Mouse (Mus musculus) hindbrain, embryonic 14.5 days (tissue): Measurements from ENCODE around the gene Ccdc154. TPM values are rescaled to one million over a fixed set of nuclear protein-coding genes. Genes with fewer than 3 reads are reported as not detected.
"Not testable (repeated sequence)": the region's sequence is repeated elsewhere in the genome, so short reads cannot be mapped to it uniquely, and the experiment has no call there.

Experiments
- ATAC-seq: fragments of 200-750 bp; cut with Nextera tagmentation; 2 replicates; pipeline ENCODE4 v1.8.0; 2017; ENCODE audit warnings: moderate number of reproducible peaks, mild to moderate bottlenecking, moderate TSS enrichment, moderate library complexity; ENCODE audit not compliant: low FRiP score
- DNase-seq: peaks from one replicate; pipeline ENCODE4 v3.0.0-alpha.2; 2015; ENCODE audit warnings: low spot score
- H3K27ac ChIP-seq: fragments of 300-500 bp; sonication (generic); 2 replicates; pipeline ENCODE4 v1.5.1; 2014; ENCODE audit warnings: mild to moderate bottlenecking, moderate library complexity
- H3K27me3 ChIP-seq: fragments of 300-500 bp; sonication (generic); 2 replicates; pipeline ENCODE4 v1.6.1; 2014; ENCODE audit warnings: mild to moderate bottlenecking, low read length, mixed read lengths; ENCODE audit not compliant: control insufficient read depth, insufficient read depth
- H3K36me3 ChIP-seq: fragments of 300-500 bp; sonication (generic); replicated peaks from 2 replicates; pipeline ENCODE4 v1.6.1; 2014; ENCODE audit not compliant: control insufficient read depth, insufficient read depth
- H3K4me1 ChIP-seq: fragments of 300-500 bp; sonication (generic); replicated peaks from 2 replicates; pipeline ENCODE4 v1.6.1; 2014; ENCODE audit warnings: antibody characterized with exemption, low read length, mixed read lengths; ENCODE audit not compliant: control insufficient read depth, insufficient read depth
- H3K4me2 ChIP-seq: fragments of 300-500 bp; sonication (generic); replicated peaks from 2 replicates; pipeline ENCODE4 v1.6.1; 2014; ENCODE audit warnings: mild to moderate bottlenecking, moderate library complexity
- H3K4me3 ChIP-seq: fragments of 300-500 bp; sonication (generic); replicated peaks from 2 replicates; pipeline ENCODE4 v1.5.1; 2014; ENCODE audit warnings: mild to moderate bottlenecking, low read length
- H3K9ac ChIP-seq: fragments of 300-500 bp; sonication (generic); 2 replicates; pipeline ENCODE4 v1.6.1; 2014
- H3K9me3 ChIP-seq: fragments of 300-500 bp; sonication (generic); 2 replicates; pipeline ENCODE4 v1.6.1; 2016; ENCODE audit warnings: low read length; ENCODE audit not compliant: control insufficient read depth
- WGBS: fragments of 180-500 bp; shearing (Covaris S2); extraction: QIAGEN DNeasy Blood & Tissue Kit; methylation state at CpG from one replicate; pipeline ENCODE4 v1.1.7; 2014; 5-methylcytosine and 5-hydroxymethylcytosine counted together
- polyA plus RNA-seq: library from polyadenylated mRNA; unstranded; fragments of >200 nt; fragmentation: Nextera tagmentation; extraction: Ambion mirVana; gene quantifications from 2 replicates; pipeline ENCODE4 v1.2.1, GENCODE M21; 2014

The Ccdc154 gene
- polyA plus RNA-seq = not detected in 2 replicates

- DNase-seq (no peak), ATAC-seq (no peak)
- Histone ChIP-seq H3K36me3 (peaks cover 38% of the 10 kb centered on the region), H3K9ac (no peak within 1 kb of the TSS), H3K4me3 (no peak within 1 kb of the TSS), H3K27me3 (no peaks in the 10 kb centered on the region), H3K9me3 (no peaks in the 10 kb centered on the region), H3K27ac (no peak within 1 kb of the TSS), H3K4me2 (no peak within 1 kb of the TSS), H3K4me1 (no peaks in the 10 kb centered on the region)
- WGBS = 100% methylated on average over 1 of the region's 1 CpGs
These were observed at the start of gene Ccdc154 for GRCm38 (mm10) chr17:25162161-25162560. Gene Ccdc154, plus strand, starts transcription at chr17:25162461.

GRCm38 (mm10) chr17:25114908-25115645 is 47.2 kb upstream of the Ccdc154 start:
- peak overlapping the region; percentile 54 for H3K4me3 ChIP-seq
- peaks cover 21% of the 10 kb centered on the region for H3K36me3 ChIP-seq
- H3K4me1 ChIP-seq = peaks cover 9% of the 10 kb centered on the region; the same call in 1 of the 2 replicates
- DNase-seq (no peak), ATAC-seq (peak; percentile 65)
- peak overlapping the region; percentile 89 for H3K27ac ChIP-seq
- WGBS = 17% methylated on average over 23 of the region's 23 CpGs
- H3K9me3 ChIP-seq = no peaks in the 10 kb centered on the region
- H3K27me3 ChIP-seq = peaks cover 4% of the 10 kb centered on the region; the same call in 1 of the 2 replicates
- H3K9ac ChIP-seq = peak overlapping the region; percentile 72
- peak overlapping the region; percentile 89 for H3K4me2 ChIP-seq

GRCm38 (mm10) chr17:25115664-25116432 is 46.4 kb upstream of the Ccdc154 start, which contains the start of gene Telo2:
Gene Telo2, minus strand, starts transcription at chr17:25115967.
- ATAC-seq (peak; percentile 92), DNase-seq (peak; percentile 94)
- Histone ChIP-seq H3K36me3 (peaks cover 13% of the 10 kb centered on the region; the same call in 1 of the 2 replicates), H3K27ac (peak within 1 kb of the TSS; percentile 89), H3K4me2 (peak within 1 kb of the TSS; percentile 89), H3K9ac (peak within 1 kb of the TSS; percentile 72), H3K9me3 (no peaks in the 10 kb centered on the region), H3K4me3 (peak within 1 kb of the TSS; percentile 54), H3K4me1 (peaks cover 9% of the 10 kb centered on the region; the same call in 1 of the 2 replicates), H3K27me3 (peaks cover 4% of the 10 kb centered on the region; the same call in 1 of the 2 replicates)
- WGBS = 5% methylated on average over 40 of the region's 40 CpGs

GRCm38 (mm10) chr17:25117263-25117662 is 45.0 kb upstream of the Ccdc154 start:
- no peak overlapping the region for H3K4me3 ChIP-seq
- H3K4me1 ChIP-seq = peaks cover 9% of the 10 kb centered on the region; the same call in 1 of the 2 replicates
- H3K27me3 ChIP-seq = peaks cover 4% of the 10 kb centered on the region; the same call in 1 of the 2 replicates
- no peaks in the 10 kb centered on the region for H3K9me3 ChIP-seq
- H3K9ac ChIP-seq = no peak overlapping the region
- no peak for ATAC-seq
- no peak overlapping the region for H3K4me2 ChIP-seq
- H3K36me3 ChIP-seq = 0 out of 2 replicates have a peak, but pooled peaks cover 8% of the 10 kb centered on the region
- DNase-seq = no peak
- H3K27ac ChIP-seq = no peak overlapping the region
- WGBS = 30% methylated on average over 4 of the region's 4 CpGs

GRCm38 (mm10) chr17:25120406-25120805 is 41.9 kb upstream of the Ccdc154 start, which contains the start of gene Ptx4:
Gene Ptx4, plus strand, starts transcription at chr17:25120760.
- H3K4me2 ChIP-seq = no peak within 1 kb of the TSS
- DNase-seq (no peak), ATAC-seq (no peak)
- no peaks in the 10 kb centered on the region for H3K36me3 ChIP-seq
- no peak within 1 kb of the TSS for H3K4me3 ChIP-seq
- no peak within 1 kb of the TSS for H3K27ac ChIP-seq
- peaks cover 4% of the 10 kb centered on the region; the same call in 1 of the 2 replicates for H3K27me3 ChIP-seq
- H3K9me3 ChIP-seq = no peaks in the 10 kb centered on the region
- H3K9ac ChIP-seq = no peak within 1 kb of the TSS
- H3K4me1 ChIP-seq = 0 out of 2 replicates have a peak, but pooled peaks cover 4% of the 10 kb centered on the region
- WGBS = 48% methylated on average over 3 of the region's 3 CpGs

- Histone ChIP-seq H3K4me2 (no peak overlapping the region), H3K36me3 (no peaks in the 10 kb centered on the region), H3K9ac (no peak overlapping the region), H3K4me3 (no peak overlapping the region), H3K27ac (no peak overlapping the region), H3K9me3 (no peaks in the 10 kb centered on the region), H3K27me3 (peaks cover 4% of the 10 kb centered on the region; the same call in 1 of the 2 replicates), H3K4me1 (no peaks in the 10 kb centered on the region)
- no peak for DNase-seq
- ATAC-seq = no peak
- 30% methylated on average over 7 of the region's 7 CpGs for WGBS
These were observed 38.3 kb upstream of the Ccdc154 start for GRCm38 (mm10) chr17:25123979-25124378.

GRCm38 (mm10) chr17:25125442-25126060 is 36.7 kb upstream of the Ccdc154 start:
- not testable (repeated sequence) for H3K4me2 ChIP-seq, DNase-seq, H3K9ac ChIP-seq, H3K27ac ChIP-seq, H3K4me3 ChIP-seq, H3K27me3 ChIP-seq, H3K36me3 ChIP-seq, H3K9me3 ChIP-seq, ATAC-seq, H3K4me1 ChIP-seq
- WGBS = 79% methylated on average over 3 of the region's 3 CpGs

GRCm38 (mm10) chr17:25127079-25127478 is 35.2 kb upstream of the Ccdc154 start:
- Histone ChIP-seq H3K4me1 (no peaks in the 10 kb centered on the region), H3K9me3 (no peaks in the 10 kb centered on the region), H3K9ac (no peak overlapping the region), H3K36me3 (no peaks in the 10 kb centered on the region), H3K27me3 (no peaks in the 10 kb centered on the region), H3K27ac (no peak overlapping the region), H3K4me2 (no peak overlapping the region), H3K4me3 (no peak overlapping the region)
- ATAC-seq (no peak), DNase-seq (peak; percentile 28)
- 49% methylated on average over 8 of the region's 8 CpGs for WGBS

- H3K27ac ChIP-seq = no peak overlapping the region
- H3K36me3 ChIP-seq = no peaks in the 10 kb centered on the region
- H3K27me3 ChIP-seq = no peaks in the 10 kb centered on the region
- H3K9ac ChIP-seq = no peak overlapping the region
- H3K9me3 ChIP-seq = no peaks in the 10 kb centered on the region
- H3K4me2 ChIP-seq = no peak overlapping the region
- DNase-seq (no peak), ATAC-seq (no peak)
- WGBS = 78% methylated on average over 9 of the region's 9 CpGs
- no peak overlapping the region for H3K4me3 ChIP-seq
- H3K4me1 ChIP-seq = no peaks in the 10 kb centered on the region
These were observed 34.6 kb upstream of the Ccdc154 start for GRCm38 (mm10) chr17:25127681-25128080.
